Mouse (Mus musculus) urinary bladder, postnatal 10 days (tissue): ENCODE results near the gene Cyb561d2.
A peak's percentile ranks its signal among the peaks of the same experiment; 100 is the strongest.

Experiments
- DNase-seq: peaks from one replicate; pipeline ENCODE4 v3.0.0; 2022; ENCODE audit warnings: low spot score

The Cyb561d2 gene

DNA sequence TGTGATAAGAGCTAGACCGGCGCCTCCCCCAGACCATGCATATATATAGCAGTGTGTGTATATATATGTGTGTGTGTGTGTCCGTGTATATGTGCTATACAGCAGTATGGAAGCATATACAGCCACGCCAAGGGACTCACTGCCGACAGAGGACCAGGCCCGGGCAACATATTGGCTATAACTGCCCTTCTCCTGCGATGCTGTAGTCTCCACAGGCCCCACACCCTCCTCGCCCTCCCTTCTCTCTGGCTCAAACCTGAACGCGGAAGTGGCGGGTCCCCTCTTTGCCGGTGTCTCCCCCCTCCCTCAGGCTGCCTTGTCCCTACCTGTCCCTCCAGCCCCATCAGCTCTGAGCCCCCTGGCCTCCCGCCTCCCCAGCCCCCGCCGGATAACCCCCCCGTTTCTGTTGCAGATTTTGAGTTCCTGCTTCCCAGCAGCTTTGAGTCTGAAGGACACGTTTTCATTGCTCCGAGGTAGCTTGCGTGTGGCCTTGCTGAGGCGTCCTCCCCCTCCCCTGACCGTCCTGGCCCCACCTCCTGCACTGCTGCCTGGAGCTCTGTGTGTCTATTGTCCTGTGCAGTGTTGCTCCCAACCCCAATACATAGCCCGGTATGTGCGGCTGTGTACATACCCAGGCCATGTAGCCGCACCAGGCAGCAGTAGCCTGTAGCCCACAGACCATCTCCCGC is 20.1 kb downstream of the Cyb561d2 start:
- DNase-seq, result no peak

DNA sequence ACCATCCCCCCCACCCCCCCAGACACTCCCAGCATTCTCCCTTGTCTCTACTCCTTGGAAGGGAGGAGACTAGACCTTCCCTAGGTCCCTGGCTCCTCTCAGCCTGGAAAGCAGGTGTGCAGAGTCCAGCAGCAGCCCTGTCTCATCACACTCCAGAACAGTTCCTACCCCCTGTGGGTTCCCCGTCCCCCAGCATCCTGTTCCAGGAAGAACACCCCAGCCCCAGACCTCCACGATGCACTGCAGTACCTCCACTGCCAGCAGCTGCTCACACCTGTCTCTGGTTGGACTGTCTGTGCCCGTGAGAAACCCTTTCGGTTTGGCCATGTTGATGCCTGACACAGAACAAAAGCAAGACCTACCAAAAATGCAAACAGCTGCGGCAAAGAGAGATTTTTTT is 20.8 kb downstream of the Cyb561d2 start:
- DNase-seq, result no peak

DNA sequence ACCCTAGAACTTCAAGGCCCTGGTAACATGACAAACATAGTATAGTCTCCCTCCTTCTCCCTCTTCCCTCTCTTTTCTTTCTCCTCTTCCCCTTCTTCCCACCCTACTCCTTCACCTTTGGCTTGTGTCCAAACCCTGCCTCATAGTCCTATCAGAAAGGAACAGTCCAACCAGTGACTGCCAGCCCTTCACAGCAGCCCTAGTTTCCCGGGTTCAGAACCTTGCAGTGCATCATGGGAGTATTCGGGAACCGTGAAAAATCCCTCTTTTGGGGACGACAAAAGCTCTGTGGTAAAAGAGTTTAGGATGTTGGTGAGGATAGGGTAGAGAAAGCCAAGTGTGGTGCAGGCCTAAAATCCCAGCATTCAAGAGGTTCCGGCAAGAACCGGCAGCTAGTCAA is 21.7 kb downstream of the Cyb561d2 start:
- DNase-seq, result no peak

DNA sequence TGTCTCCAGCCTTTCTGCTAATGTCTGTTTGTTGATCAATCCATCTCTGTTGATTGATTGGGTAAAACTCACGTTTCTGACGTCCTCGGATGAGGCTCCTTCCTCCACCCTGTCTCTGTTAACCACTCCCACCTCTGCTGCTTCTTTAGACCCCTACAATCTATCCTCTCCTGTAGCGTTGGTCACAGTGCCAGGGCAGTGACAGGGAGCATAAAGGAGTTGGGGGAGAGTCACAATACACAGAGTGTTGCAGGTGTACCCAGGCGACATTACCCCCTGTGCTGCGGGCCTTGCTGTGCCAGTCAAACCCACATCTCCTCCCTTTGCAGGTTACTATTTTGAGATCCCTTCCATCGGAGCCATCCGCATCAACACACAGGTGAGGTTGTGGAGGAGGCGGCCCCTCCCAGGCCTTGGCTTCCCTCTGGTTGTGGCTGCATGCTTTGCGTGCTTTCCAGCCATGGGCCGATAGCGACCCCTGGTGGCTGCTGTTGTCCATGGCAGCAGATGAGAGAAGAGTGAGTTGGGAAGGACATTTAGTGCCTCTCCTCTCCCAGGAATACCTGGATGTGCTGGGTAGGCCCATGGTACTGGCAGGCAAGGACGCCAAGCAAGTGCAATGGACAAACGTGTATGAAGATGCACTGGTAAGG is 27.6 kb downstream of the Cyb561d2 start:
- DNase-seq, result peak; percentile 57

DNA sequence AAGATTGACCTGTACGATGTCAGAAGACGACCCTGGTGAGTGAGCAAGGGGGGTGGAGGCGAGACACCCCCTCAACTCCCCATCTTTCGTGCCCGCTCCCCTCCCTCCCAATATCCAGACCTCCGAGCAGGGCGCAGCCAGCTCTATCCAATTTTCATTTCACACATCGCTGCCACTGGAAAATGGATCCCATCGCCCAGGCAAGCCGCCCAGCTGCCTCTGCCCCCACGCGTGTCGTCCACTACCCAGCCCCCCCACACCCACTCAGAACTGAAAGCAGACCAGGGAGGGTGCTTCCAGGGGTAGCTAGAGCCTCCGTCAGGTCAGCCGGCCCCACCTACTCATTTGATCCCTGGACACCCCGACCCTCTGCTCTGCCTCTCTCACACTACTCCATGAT is 29.7 kb downstream of the Cyb561d2 start:
- DNase-seq, result no peak

DNA sequence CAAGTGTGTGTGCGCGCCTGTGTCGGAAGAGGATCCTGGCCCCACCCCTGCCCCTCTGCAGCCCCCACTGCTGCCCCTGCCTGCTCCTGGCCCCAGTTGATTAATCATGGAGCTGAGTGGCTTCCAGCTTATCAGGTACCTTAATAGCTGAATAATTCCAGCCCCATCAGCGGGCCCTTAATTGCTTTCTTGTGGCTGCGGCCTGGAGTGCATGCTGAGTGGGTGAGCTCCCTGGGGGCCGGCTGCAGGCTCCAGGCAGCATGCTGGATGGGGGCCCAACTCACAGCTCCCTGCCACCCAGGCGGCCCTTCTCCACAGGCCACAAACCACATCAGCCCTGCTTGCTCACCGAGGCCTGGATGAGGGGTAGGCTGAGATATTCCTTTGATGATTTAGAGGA is 30.6 kb downstream of the Cyb561d2 start:
- no peak for DNase-seq

DNA sequence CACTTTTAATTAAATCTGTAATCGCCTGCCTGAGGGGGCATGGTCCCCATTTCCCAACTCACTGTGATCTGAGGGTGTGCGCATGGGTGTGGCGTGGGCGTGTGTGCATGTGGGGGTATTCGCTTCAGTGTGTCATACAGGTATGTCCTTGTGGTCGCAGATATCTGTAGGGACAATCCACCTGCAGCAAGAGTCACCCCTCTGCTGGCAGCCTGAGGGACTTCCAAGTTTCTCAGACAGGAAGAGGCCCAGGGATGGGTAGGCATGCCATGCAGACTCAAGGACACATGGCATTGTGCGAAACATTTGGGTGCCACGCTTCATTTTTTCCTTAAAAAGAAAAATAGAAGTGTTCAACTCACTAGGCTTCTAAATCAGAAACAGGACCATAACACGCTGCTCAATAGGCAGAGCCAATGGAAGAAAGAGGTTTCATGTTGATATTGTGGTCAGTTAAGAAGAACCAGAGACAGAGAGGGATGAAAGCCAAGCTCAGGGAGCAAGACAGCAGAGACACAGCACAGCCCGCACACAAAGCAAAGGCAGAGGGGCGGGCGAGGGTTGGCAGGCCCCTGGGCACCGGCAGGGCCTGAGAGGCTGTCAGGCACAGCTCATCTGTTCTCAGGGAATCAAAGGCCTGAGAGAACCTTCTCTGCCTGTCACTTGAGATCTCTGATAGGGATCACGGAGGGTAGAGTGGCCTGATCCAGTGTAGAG is 31.5 kb downstream of the Cyb561d2 start:
- no peak for DNase-seq

DNA sequence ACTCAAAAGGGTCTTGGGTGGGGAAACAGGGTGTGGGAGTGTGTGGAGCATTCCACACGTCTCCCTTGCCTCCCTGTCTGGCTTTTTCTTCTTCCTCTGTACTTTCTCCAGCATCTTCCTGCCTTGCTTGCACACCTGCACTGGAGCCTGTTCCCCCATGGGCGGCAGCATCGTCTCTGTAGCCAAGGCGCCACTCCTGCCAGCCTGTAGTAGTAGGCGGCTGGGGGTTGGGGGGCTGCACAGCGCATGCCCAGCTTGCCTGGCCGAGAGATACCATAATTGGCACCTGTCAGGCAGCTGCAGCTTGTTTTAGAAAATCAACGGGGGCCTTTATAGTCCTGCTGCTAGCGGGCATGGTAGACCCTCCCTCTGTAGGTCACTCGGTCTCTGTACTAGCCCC is 33.7 kb downstream of the Cyb561d2 start:
- DNase-seq, result no peak

DNA sequence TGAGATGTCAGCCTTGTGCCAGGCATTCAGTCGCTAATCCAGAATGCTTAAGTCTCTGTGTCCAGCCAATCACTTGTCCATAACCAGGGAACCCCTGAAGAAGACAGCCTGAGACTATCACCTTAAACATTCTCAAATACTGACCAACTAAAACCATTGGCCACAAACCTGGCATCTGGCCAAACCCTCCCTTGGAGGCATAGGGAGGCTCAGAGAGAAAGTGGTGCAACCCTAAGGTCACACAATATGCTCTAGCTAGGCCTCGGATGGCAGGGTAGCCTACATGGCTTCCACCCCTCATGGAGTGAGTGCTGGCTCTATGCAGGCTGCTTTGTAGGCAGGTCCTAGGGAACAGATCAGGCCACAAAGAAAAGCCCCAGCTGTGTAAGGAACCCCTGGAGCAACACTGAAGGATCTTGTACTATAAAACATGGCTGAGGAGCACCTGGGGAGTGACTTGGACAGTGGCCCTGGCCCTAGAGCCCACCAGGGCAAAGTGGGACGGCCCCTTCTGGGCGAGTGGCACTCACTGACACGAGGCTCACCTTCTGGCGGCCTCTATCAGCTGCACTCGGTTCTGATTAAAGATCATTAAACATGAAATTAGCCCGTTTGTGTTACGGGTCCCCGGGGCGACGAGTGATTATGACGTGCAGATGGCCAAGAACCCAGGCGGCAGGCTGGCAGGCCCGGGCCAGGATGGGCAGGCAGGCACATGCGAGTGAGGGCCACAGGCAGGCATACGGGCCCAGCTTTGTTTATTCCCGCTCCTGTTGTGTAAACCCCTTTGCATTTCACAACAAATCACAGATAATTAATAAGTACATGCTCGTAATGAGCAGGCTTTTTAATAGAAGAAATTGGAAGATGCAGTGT is 37.1 kb downstream of the Cyb561d2 start:
- DNase-seq, result no peak

DNA sequence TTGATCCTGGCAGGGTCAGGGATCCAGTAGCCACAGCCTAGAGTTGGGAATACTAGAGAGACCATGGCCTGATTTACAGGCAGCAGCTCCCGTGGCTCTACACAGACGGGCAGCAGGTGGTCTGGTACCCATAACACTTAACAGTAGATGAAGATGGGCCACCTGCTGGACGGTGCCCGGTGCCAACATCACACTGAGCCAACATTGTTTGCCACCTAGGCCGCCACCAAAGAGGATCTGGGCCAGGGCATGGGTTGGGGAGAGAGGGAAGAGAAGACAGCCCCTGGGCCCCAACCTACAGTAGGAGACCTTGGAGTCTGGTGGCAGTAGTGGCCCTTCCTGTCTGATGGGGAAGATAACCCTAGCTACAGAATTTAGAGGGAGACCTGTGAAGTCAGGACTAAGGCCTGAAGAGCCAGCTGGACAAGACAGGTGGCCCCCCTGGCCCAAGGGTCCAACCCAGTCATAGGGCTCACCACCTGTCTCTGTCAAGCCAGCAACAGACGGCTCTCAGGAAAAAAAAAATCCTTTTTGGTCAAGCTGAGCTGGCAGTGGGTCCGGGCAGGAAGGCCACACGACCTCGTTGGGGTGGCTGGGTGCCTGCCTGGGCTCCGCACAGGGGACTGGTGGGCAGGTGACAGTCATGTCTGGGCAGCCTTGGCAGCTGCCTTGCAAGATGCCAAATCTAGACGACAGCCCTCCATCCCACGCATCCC is 39.7 kb downstream of the Cyb561d2 start:
- DNase-seq, result no peak

DNA sequence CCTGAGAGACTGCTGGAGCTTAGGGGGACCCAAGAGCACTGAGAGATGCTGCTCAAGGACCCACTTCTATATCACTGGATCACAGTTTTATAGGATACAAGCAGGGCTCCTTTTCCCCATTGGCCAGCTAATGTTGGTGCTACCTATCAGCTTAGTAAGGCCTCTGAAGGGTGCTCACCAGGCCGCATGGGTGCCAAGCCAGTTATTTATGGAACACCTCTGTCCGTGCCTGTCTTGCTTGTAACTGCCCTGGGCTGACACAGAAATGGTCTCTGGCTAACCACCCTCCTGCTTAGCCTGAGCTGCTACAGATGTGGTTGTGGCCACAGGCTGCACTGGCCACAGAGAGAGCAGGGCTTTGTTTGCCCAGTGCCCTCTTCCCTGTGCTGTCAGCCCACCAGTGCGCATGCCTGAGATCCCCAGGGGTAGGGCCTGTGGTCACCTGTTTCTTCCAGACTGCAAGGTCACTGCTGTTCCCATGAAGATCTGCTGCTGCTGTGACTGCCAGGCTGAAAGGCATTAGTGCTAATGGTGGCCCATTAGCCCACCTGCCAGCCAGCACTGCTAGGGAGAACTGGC is 41.2 kb downstream of the Cyb561d2 start:
- DNase-seq, result no peak

DNA sequence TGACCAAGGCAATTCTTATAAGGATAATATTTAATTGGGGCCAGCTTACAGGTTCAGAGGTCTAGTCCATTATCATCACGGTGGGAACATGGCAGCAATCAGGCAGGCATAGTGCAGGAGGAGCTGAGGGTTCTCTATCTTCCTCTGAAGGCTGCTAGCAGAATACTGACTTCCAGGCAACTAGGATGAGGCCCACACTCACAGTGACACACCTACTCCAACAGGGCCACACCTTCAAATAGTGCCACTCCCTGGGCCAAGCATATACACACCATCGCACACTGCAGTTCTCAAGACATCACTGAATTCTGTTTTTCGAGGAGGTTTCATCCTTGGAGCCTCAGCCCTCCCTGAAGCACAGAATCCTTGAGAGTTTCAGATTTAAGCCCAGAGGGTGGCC is 45.6 kb downstream of the Cyb561d2 start:
- no peak for DNase-seq

DNA sequence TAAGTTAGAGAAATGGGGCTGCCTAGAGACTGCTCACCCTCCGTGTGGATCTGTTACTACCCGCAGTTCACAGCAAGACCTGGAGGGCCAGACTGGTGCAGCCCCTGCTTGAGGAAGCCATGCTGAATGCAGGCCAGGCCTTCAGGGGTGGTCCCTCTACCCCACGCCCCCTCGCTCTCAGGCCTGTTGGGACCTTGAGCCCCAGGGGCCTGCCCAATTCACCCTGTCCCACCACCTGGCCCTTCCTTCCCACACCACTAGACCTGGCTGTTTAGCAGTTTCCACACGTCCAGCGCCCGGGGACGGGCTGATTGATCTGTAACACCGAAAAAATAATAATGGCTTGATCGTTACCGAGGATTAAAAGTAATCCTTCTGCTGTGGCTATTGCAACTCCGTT is 47.8 kb downstream of the Cyb561d2 start:
- DNase-seq, result no peak

DNA sequence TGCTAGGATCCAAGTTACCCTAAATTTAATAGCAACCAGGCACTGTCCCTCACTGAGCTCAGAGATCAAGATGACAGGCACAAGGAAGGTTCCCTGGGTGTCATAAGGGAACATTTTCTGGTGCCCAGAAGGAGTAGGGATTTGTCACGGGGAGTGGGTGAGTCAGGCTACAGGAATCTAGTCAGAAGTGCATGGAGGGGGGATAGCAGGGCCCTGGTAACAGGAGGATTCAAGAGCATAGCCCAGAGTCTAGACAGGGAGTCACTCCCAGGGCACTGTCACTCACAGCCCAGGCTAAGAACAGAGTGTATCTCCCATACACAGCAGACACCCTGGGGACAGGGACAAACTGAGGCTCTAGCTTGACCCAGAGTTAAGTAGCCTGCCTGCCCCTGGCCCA is 48.5 kb downstream of the Cyb561d2 start:
- DNase-seq, result no peak

DNA sequence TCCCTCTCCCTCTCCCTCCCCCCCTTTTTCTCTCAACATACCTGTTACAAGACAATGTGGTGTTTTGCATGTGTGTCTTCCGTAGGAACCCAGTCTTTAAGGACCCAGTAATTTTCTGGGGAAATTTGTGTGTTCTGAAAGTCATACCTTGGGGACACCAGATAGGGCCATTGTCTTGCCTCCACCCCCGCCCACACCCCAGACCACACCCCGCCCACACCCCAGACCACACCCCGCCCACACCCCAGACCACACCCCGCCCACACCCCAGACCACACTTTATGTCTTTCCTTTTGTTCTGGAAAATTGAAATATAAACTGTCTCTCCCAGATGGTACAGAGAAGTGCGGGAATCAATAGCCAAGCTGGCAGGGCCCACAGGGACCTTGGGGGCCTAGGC is 51.4 kb downstream of the Cyb561d2 start:
- no peak for DNase-seq

DNA sequence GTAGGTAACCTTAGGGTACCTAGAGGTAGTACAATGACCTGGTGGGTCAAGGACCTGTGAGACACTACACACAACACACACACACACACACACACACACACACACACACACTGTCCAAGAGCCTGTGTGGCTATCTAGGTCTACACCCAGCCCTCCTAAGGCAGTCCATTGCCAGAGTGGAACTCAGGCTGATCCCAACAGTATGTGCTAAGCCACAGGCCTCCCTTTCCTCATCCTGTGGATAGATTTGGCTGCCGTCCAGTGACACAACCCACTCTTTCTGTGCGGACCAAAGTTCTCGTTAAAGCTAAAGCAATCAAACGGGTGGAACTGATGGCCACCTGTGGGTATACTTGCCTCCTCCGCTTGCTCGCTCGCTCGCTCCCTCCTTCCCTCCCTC is 51.8 kb downstream of the Cyb561d2 start:
- no peak for DNase-seq
